Mouse (Mus musculus) CD4-positive, CD25-positive, alpha-beta regulatory T cell, adult 4 months (primary cell): ENCODE data around the gene Cby1. TPM values are rescaled to one million over a fixed set of nuclear protein-coding genes. Genes with fewer than 3 reads are reported as not detected.
A peak's percentile ranks its signal among the peaks of the same experiment; 100 is the strongest.

Experiments used
- ATAC-seq: one replicate; pipeline ENCODE4 v1.8.0; 2017
- polyA plus RNA-seq, 2 experiments: library from polyadenylated mRNA; unstranded; fragments of 100-300 nt; shearing (Covaris generic); gene quantifications; one replicate each; pipeline ENCODE4 v1.2.1; 2017

Gene Cby1
- polyA plus RNA-seq, 2 experiments from 2014 or later = 16.1 to 16.3 TPM

DNA sequence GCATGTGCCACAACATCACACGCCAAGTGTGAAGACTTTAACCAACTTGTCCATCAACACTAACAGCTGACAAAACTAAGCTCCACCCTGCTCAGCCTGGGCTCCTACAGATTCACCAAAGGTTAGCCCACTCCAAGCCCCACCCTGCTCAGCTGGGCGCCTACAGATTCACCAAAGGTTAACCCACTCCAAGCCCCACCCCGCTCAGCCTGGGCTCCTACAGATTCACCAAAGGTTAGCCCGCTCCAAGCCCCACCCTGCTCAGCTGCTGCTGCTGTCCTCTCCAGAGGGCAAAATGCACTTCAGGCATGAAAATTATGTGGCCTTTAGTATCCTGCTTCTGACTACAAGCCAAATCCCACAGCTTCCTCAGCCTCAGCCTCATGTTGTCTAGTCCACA is 23.0 kb downstream of the Cby1 start:
- no peak for ATAC-seq

DNA sequence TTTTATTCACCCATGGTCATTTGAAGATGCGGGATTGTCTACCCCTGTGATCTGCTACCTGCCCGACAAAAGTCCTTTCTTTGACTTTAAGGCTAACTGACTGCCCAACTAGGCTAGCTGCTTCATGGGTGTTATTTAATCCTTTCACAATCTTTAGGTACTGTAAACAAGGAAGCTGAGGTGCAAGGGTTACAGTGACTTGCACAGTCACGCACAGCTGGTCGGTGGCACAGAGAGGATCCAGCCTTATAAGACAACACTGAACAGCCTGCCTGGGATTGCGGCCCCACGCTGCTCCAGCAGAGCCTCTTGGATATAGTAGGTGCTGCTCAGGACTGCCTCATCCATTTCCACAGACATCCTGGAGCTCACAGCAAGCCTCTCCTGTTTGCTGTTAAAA is 24.1 kb downstream of the Cby1 start:
- no peak for ATAC-seq

DNA sequence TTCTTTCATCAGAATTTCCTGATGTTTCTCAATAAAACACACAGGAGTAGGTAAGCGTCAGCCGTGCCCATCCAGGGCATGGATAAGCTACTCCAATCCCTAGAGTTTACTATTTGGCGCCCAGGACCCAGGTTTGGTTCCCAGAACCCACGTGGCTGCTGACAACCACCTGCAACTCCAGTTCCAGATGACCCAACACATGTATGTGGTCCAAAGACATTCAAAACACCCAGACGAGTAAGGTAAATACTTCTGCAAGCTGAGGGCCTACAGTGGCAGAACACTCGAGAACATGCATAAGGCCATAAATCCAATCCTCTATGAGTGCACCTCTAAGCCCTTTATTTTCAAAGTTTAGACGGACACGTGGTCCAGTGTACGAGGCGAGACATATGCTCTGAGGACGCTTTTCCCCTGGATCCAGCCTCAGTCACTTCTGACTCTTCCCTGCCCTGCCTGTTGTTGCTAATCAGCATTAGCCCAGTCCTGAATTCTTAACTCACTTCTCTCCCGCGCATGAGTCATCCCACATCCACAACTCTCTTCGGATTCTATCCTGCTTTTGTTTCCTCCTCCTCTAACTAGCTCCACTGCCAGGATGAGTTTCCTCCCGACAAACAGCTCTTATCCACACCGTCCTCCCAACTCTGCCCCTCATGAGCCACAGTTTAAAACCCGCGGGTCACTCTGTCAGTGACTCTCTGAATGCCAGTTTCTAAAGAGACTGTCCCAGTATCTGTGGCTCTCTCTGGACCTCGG is 24.9 kb downstream of the Cby1 start:
- no peak for ATAC-seq

DNA sequence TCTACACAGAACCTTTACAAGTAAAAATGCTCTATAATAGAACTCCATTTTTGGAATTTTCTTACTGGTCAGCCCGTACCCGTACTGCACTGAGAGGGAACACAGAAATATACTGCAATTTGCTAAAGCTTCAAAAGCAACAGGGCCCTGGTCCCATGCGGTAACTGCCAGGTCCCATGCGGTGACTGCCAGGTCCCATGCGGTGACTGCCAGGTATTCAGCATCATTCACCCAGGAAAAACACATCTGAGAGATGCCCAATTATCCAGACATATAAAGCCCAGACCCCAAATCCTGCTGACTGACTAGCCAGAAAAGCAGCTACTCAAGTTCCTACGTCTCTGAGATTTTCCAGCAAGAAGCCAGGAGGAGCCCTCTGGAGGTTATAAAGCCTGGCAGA is 25.6 kb downstream of the Cby1 start:
- ATAC-seq = no peak

DNA sequence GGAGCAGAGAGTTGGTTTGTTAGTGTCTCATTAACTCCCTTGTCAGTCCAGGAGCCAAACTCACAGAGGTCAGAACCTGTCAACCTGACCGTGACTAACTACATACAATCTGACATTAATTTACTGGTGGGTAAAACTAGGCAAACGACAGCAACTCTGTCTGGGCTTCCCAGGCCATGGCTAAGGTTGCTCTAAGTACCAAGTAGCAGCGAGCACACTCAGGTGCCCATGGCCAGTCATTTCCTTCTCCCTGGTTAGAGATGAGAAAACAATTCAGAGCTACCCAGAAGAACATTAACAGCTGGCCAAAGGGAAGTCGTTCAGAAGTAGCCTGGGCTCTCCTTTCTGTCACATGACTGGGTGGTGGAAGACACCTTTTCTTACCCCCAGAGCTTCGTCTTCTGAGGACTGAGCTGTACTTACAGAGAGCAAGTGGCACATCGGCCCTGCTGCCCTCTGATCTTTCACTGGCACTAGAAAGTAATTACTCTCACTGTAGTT is 26.2 kb downstream of the Cby1 start:
- no peak for ATAC-seq

DNA sequence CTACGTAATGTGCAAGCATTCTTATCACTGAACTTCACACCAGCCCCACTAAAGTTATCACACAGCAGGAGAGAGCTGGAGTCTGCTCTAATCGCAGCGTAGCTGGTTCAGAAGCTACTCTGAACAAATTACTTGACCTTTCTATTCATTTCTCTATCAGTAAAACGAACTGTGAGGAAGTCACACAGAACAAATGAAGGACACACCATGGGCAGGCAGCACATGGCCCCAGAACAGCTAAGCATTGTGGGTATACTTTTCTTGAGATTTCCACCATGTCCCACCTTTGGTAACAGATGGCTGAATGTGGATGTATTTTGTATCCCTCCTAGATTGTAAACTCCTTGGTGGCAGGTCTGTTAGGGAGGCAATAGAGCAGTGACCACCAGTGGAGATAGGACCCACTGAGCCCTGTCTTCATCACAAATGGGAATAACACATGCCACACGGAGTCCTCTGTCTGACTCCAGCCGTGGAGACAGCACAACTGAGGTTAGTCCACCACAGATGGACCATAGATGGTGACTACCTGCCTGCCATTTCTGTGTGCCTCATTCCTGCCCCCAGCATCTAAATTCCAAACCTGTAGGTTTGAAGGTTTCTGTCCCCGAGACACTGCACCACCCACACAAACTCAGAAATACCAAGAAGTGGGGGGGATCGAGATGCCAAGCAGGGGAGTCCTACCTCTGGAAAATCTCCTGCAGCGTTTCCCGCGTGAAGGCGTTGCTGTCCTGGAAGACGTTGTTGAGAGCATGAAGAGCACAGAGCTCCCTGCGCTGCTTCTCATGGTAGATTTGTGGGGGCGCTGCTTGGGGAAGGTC is 27.3 kb downstream of the Cby1 start:
- no peak for ATAC-seq

DNA sequence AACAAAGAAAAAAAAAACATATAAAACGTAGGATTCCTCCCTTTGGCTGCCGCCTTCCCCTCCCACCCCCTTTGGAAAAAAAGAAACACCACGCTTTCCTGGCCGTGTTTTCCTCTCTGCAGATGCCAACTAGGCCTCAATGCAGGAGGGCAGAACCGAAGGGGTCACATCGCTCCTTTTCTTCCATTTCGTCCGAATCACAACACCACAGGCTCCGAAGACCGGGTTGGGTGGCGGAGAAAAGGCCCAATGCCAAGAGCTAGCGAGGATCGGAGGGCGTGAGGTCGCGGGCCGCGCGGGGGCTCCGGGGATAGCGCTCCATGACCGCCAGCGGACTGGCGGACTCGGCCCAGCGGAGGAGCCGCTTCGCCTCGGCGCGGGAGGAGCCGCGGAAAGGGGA is 28.2 kb downstream of the Cby1 start:
- ATAC-seq = no peak

DNA sequence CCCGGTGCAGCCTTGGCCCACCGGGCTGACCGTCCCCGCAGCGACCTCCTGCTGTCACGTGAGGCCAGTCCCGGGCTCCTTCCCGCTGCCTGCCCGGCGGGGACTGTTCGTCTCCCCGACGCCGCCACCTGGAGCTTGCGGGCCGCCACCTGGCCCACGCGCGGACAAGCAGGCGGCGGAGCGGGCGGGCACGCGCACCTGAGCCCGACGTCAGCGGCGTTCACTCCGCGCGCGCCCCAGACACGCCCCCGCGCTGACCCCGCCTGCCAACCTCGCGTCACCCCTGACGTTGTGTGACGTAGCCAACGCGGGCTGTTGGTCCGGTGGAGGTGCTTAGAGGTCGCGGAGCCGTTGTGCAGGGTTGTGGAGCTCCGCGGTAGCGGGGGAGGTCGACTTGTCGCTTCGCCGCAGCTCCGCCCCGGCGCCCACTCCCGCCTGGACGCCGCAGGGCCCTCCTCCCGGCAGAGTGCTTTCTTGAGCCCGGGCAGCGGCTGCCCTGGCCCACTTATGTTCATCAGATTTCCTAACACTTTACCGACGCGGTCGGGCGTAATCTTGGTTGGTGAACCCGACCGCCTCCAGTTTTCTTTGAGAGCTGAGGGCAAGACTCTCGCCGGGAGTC is 28.8 kb downstream of the Cby1 start, which contains the start of gene Josd1:
Gene Josd1, minus strand, starts transcription at position 274 of the 622 bp plus-strand sequence.
- ATAC-seq = peak; percentile 60

DNA sequence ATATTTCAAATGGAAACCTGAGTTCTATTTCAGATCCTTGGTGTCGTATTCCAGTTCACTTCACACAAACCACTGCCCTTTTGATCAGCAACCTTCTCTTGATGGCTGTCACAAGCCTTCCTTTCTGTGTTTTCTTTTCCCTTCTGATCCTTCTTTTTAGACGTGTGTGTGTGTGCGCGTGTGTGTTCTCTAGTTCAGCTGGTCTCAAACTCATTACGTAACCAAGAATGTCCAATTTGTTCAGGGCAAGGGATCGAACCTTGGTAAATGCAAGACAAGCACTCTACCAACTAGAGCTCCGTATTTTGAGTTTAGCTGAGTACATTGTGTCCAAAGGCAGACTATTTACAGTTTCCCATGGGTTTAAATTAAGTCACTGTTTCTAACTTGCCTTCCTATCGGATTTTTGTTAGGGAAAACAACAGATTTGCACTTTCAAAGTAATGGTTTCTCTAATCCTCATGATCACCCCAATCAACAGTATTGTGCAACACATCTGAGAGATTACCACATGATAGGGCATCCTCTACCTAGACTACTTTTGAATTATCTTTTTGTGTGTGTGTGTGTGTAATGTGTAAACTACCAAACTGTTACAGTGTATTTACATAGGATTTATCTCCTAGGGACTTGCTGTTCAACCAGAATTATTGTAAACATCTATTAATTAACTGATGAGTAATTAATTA is 29.4 kb downstream of the Cby1 start:
- ATAC-seq = no peak

DNA sequence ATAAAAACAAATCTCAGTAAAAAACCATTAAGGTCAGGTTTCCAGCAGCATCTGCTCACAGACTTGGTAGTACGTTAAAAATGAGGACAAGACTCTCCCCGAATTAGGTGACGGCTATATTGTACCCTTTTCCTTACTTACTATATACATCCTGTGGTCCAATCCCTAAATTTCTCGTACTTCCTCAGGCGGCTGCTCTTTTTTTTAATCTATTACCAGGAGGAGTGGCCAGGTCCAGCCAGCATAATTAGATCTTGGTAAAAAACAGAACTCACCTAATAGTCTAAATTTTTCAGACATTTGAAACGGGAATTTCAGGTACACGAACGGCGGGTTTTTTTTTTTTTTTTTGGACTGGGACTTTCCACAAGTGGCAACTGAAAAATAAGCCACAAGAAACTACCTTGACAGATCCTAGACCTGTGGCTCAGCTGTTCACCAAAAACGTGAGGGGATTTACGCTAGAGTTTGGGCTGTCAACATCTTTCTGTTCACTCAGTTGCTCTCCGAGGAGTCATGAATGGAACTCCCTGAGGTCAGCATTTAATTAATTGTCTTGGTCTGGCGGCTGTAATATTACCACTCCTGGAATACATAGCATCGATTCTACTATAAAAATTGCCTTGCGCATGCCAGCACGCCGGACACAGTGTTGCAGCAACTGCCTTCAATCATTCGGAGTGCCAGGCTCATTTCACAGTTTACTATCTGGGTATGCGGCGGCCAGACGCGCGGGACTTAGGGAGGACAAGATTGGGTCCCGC is 30.8 kb downstream of the Cby1 start:
- peak; percentile 4 for ATAC-seq

DNA sequence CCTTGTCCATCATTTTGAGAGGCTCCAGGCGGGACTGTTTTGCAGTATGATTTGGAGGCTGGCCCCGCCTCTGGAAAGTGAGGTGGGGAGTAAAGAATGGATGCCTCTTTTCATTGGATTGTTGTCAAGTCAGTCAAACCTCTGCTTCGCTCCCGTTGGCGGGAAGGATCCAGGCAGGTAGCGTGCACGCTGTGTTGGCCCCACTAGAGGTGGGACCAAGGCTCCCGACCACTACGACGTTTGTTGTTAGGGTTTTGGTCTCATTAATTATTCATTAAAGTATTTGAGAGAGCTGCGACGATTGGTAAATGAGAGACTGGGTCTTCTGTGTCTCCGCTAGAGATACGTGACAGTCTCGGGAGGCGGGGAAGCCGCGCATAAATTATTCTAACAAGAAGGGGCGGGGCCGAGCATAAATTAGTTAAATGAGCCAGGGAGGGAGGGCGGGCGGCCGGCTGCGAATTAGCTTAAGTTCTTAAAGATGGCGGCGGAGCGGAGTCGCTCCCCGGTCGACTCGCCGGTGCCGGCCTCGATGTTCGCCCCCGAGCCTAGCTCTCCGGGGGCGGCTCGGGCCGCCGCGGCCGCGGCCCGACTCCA is 31.5 kb downstream of the Cby1 start, which contains the start of gene Gtpbp1:
Gene Gtpbp1, plus strand, starts transcription at position 420 of the 597 bp plus-strand sequence.
- peak; percentile 81 for ATAC-seq

DNA sequence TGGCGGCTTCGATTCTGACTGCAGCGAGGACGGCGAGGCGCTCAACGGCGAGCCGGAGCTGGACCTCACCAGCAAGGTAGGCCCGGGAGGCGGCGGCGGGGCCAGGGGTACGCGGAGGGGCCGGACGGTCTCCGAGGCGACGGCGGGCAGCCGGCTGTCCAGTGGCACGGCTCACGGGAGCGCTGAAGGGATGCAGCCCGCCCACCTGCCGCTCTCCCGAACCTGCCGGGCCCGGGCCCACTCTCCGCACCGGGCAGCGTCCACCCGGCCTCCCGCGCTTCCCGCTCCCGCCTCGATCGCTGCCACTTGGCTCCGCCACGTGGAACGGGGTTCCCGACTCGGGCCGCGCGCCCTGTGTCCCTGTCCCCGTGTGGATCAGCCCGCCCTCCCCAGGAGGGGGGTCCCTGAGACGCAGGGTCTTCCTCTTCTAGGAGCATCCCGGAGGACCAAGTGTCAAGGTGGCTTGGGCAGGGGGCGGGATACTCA is 32.1 kb downstream of the Cby1 start:
- ATAC-seq = no peak

DNA sequence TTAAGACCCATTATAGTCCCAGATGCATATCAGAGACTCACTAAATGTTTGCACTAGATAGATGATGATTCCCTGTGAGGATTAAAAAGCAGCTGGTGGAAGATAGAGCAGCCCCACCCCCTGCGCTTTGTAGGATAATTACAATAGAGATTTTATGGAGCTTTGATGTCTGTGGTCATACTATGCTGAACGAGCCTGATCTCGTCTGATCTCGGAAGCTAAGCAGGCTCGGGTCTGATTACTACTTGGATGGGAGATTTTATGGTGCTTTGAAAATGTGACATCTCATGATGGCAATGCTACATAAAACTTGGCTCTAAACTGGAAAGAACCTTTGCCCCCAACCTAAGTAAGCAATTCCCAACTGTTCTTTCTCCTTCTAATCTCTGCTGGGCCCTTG is 33.3 kb downstream of the Cby1 start:
- ATAC-seq = no peak

DNA sequence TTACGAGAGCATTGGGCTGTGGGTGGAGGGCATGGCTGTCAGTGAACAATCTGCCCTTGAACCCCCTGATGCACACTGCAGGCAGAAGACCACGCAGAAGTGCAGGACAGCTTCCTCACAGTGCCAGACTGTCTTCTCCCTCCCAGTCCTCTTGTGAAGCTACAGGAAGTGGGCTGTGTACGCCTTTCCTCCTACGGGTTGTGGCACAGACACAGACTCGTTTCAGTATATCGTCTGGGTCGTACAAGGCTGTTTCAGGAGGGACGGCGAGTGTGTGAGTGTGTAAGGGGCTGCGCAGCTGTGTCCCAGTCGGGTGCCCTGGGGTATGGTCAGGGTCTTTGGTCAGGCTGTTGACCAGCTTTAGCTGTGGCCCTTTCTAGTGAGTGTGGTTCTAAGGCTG is 34.7 kb downstream of the Cby1 start:
- peak; percentile 25 for ATAC-seq

DNA sequence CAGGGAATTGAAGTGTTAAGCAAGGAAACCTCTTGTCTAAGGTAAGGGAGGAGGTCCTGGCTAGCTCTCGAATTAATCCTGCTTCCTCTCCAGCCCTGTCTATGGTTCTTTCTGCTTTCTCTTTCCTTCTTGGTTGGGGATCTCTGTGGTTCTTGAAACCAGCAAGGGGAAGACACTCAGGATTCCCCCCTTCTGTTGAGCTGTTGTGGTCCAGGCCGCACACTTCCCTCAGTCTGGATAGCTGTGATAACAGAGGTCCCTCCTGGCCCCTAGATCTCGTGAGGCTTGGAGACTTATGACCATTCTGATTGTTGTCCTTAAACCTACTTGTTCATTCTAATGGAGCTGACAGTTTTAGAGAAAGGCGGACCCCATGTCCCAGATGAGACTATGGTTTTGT is 35.5 kb downstream of the Cby1 start:
- no peak for ATAC-seq

DNA sequence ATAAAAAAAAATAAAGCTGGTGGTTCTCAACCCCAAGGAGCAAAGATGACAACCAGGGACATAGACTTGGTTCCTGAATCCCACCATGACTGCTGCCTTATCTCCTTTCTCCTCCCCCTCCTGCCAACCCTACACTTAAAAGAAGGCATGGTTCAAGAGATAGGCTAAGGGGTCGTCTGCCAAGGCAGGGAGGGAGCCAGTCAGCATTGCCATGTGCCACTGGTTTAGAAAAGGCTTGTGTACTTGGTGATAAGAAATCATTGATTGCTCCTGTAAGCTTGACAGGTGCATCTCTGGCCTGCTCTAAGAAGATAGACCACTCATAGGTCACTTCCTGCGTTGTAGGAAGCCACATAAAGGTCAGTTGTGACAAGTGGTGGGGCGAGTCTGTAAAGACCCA is 36.5 kb downstream of the Cby1 start:
- no peak for ATAC-seq

DNA sequence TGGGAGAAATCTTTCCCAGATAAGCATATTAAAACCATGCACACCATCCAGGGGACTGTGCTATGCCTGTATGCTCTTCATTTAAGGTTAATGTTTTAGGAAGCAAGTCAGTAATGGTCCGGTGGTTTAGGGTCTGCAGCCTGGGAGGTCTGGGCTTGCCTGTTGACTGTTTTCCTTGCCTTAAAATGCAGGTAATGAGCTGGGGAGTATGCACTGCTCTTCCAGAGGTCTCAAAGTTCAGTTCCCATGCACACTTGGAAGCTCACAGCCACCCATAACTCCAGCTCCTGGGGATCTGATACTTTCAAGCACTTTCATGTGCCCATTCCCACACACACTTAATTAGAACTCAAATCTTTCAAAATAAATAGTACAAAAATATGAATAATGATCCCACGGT is 37.5 kb downstream of the Cby1 start:
- no peak for ATAC-seq

DNA sequence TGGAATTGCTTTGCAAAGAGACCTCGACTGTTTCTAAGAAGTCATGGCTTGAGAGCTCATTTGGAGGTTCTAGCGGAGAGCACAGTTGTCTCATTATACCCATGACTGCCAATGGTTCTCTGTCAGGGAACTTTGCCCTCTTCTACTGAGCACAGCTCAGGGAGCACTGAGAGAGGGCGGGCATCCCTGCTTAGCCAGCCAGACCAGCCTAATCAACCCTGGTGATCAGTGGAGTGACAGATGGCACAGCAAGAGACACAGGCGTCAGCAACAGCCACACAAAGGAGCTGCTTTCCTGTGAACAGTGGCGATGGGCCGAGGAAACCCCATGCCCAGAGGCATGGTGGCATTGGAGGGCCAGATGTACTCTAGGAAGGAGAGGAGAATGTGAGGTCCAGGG is 38.0 kb downstream of the Cby1 start:
- no peak for ATAC-seq

DNA sequence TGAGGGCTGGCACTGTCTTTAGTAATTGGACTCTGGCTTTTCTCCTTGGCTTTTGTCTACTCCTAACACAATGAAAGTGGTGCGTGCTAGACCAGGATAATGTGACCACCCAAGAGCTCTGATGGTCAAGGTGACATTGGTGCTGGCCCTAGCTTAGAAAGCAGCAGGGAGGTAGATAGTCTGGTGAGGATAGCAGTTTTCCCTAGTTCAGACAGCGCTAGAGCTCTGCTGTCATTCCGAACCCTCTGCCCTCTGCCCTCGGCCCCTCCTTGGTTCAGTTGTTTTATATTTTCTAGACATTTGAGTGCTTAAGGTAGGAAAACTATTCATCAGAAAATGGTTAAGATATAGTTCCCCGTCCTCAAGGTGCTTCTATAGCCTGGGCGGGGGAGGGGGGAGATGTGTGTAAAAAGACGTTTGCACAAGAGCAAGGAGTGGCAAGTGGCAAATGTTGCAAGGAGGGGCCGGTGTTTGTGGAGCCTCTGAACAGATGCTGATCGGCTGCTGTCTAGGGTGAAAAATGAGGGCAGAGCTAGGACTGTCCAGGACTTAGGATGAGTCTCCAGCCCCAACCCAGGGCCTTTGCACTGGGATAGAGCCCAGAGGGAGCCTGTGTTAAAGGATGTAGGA is 38.7 kb downstream of the Cby1 start:
- ATAC-seq = no peak

DNA sequence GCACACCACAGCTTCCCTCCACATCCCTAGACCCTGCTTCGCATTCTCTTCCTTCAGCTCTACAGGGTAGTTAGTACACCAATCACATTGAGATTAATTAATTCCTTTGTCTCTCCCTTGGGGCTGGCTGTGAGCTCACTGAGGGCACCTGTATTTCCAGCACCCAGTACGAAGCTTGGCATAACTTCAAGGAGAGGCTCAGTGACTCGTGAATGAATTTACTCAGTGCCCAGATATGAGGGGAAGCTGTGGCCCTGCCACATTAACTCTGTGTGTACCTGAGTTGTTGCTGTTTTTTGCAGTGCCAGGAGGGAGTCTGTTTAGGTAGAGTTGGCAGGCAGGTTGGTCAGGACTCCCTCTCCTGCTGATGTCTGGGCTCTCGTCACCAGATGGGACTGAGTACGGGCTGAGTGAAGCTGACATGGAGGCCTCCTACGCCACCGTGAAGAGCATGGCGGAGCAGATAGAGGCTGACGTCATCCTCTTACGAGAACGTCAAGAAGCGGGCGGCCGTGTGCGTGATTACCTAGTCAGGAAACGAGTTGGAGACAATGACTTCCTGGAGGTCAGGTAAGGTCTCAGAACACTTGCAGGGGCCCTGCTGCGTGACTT is 47.7 kb downstream of the Cby1 start:
- no peak for ATAC-seq
